7 mouse cellular contexts compared by ENCODE assay signal in genomic region chr19:11469215-11469614, GRCm38 (mm10). TPM values are rescaled to one million over a fixed set of nuclear protein-coding genes. Genes with fewer than 3 reads are reported as not detected.
DNase-seq lines count a peak whose midpoint lies in the region; ATAC-seq and TF ChIP-seq lines count a peak whose summit lies in the region.
"Not testable (repeated sequence)": the region's sequence is repeated elsewhere in the genome, so short reads cannot be mapped to it uniquely, and the experiment has no call there.

TSS of gene Ms4a6c (plus strand) at chr19:11469366.

- ATAC-seq in intestine, embryonic 15.5 days; liver, postnatal 0 days; stomach, embryonic 15.5 days (ENCODE audit: insufficient read depth, low FRiP score, low read depth): not testable (repeated sequence)
- ATAC-seq in megakaryocyte progenitor cell, adult 5-6 weeks (replicated peaks; ENCODE audit: poor library complexity) = peak; percentile 75

- H3K9me3 ChIP-seq in CH12.LX (replicated peaks; ENCODE audit: low read length); intestine, embryonic 15.5 days; liver, postnatal 0 days (ENCODE audit: low read length); stomach, embryonic 15.5 days: not testable (repeated sequence)

- intact Hi-C loops in gastrocnemius, adult 2 months (cut with DNase I) = not testable (repeated sequence)

- not testable (repeated sequence) for TF ChIP-seq EP300 in CH12.LX (IDR thresholded peaks at IDR 0.05; ENCODE audit: low read length); liver, postnatal 0 days (IDR thresholded peaks at IDR 0.05; ENCODE audit: low read depth)

- H3K4me3 ChIP-seq in CH12.LX (replicated peaks in 1 of 3; ENCODE audit: low read depth in 2 of 3, low read length in 2 of 3, poor library complexity in 1 of 3) = peak within 1 kb of the TSS in 2 of 3 experiments; percentile 10 to 37
- H3K4me3 ChIP-seq in bone marrow macrophage, adult 2 months (ENCODE audit: insufficient read depth, low read length) = peak within 1 kb of the TSS; percentile 79
- H3K4me3 ChIP-seq in gastrocnemius, adult 2 months = peak within 1 kb of the TSS; percentile 31
- not testable (repeated sequence) for H3K4me3 ChIP-seq in intestine, embryonic 15.5 days (replicated peaks); stomach, embryonic 15.5 days (replicated peaks)
- H3K4me3 ChIP-seq in liver, postnatal 0 days (ENCODE audit: low read depth, low read length) = 0 out of 2 replicates have a peak within 1 kb of the TSS, but pooled peaks have one; percentile 6

- H3K9ac ChIP-seq in CH12.LX (ENCODE audit: insufficient read depth, low read depth); intestine, embryonic 15.5 days; liver, postnatal 0 days (replicated peaks); stomach, embryonic 15.5 days: not testable (repeated sequence)

- peaks cover 8 to 61% of the 10 kb centered on the region in 2 experiments; a peak in 3 of 4 replicates for H3K4me1 ChIP-seq in CH12.LX (ENCODE audit: control insufficient read depth in 1 of 2, insufficient read depth in 2 of 2)
- H3K4me1 ChIP-seq in bone marrow macrophage, adult 2 months (ENCODE audit: control insufficient read depth, insufficient read depth, low read length) = peaks cover 32% of the 10 kb centered on the region
- H3K4me1 ChIP-seq in intestine, embryonic 15.5 days (replicated peaks); liver, postnatal 0 days (ENCODE audit: insufficient read depth); stomach, embryonic 15.5 days: not testable (repeated sequence)

- H3K36me3 ChIP-seq in CH12.LX (replicated peaks in 1 of 2; ENCODE audit: control insufficient read depth in 1 of 2, insufficient read depth in 1 of 2, low read length in 1 of 2); intestine, embryonic 15.5 days; liver, postnatal 0 days (replicated peaks; ENCODE audit: insufficient read depth, low read length); stomach, embryonic 15.5 days: not testable (repeated sequence)

- TF ChIP-seq RAD21 in CH12.LX (IDR thresholded peaks at IDR 0.05; ENCODE audit: low read depth, low read length) = not testable (repeated sequence)

- TF ChIP-seq CTCF in CH12.LX (conservative IDR thresholded peaks at IDR 0.05 in 1 of 2, IDR thresholded peaks at IDR 0.05 in 1 of 2; ENCODE audit: low read depth in 2 of 2, low read length in 2 of 2); bone marrow macrophage, adult 2 months (IDR thresholded peaks at IDR 0.05; ENCODE audit: low read depth, low read length); gastrocnemius, adult 2 months (IDR thresholded peaks at IDR 0.05); liver, postnatal 0 days (IDR thresholded peaks at IDR 0.05; ENCODE audit: low read depth): not testable (repeated sequence)

- not testable (repeated sequence) for TF ChIP-seq POLR2A in CH12.LX (IDR thresholded peaks at IDR 0.05; ENCODE audit: low read depth, low read length); bone marrow macrophage, adult 2 months (IDR thresholded peaks at IDR 0.05; ENCODE audit: borderline replicate concordance, low read depth, low read length)

- not testable (repeated sequence) for H3K27ac ChIP-seq in CH12.LX (ENCODE audit: insufficient read depth, low read depth); intestine, embryonic 15.5 days; stomach, embryonic 15.5 days
- peak within 1 kb of the TSS; percentile 99 for H3K27ac ChIP-seq in bone marrow macrophage, adult 2 months (ENCODE audit: insufficient read depth, low read depth, low read length)
- H3K27ac ChIP-seq in gastrocnemius, adult 2 months = peak within 1 kb of the TSS; percentile 31; the same call in 1 of the 2 replicates
- H3K27ac ChIP-seq in liver, postnatal 0 days (ENCODE audit: low read depth) = peak within 1 kb of the TSS; percentile 29; the same call in 1 of the 2 replicates

- not testable (repeated sequence) for H3K27me3 ChIP-seq in CH12.LX (replicated peaks); intestine, embryonic 15.5 days (replicated peaks); liver, postnatal 0 days (ENCODE audit: insufficient read depth, low read length); stomach, embryonic 15.5 days (replicated peaks)

- peak within 1 kb of the TSS; percentile 7; the same call in 1 of the 2 replicates for H3K4me2 ChIP-seq in CH12.LX (ENCODE audit: insufficient read depth, low read depth, poor library complexity, severe bottlenecking)
- not testable (repeated sequence) for H3K4me2 ChIP-seq in intestine, embryonic 15.5 days (replicated peaks); stomach, embryonic 15.5 days
- 0 out of 2 replicates have a peak within 1 kb of the TSS, but pooled peaks have one; percentile 13 for H3K4me2 ChIP-seq in liver, postnatal 0 days (ENCODE audit: low read depth, low read length)

- not testable (repeated sequence) for H3K79me2 ChIP-seq in CH12.LX (replicated peaks; ENCODE audit: control insufficient read depth, extremely low read depth, insufficient read depth, poor library complexity, severe bottlenecking)

- WGBS in intestine, embryonic 15.5 days = 82% methylated on average over 4 of the region's 4 CpGs
- WGBS in liver, postnatal 0 days (ENCODE audit: insufficient replicate concordance) = 31% methylated on average over 4 of the region's 4 CpGs
- WGBS in stomach, embryonic 15.5 days = 75% methylated on average over 4 of the region's 4 CpGs

- in situ Hi-C loops in CH12.LX (cut with MboI; ENCODE audit: low pct_ligation_motif_present, low pct_unique_long_range_greater_than_20kb, low sequenced_read_pairs) = loop anchor here (10.0 kb wide), 1 partner anchor 64 kb away; the partner anchor contains the start of gene Ms4a4c

- dilution Hi-C loops in CH12.LX (cut with MboI; ENCODE audit: extremely low pct_ligation_motif_present, extremely low pct_unique_long_range_greater_than_20kb, low sequenced_read_pairs) = not testable (repeated sequence)

- DNase-seq in CH12.LX (ENCODE audit: extremely low read depth); gastrocnemius, adult 2 months; liver, postnatal 0 days: not testable (repeated sequence)

RNA-seq across cellular contexts. Expression of gene Ms4a6c, which starts in this region (rescaled TPM):
- total RNA-seq in CH12.LX (2012; rRNA removed) = 3.5 and 5.0 TPM in 2 replicates
- total RNA-seq in CH12.LX (2014; rRNA removed) = 20.0 and 22.2 TPM in 2 replicates
- 14.3 and 19.6 TPM in 2 replicates for polyA plus RNA-seq in CH12.LX (2012; ENCODE audit: insufficient read length, low read depth)
- 610 and 628 TPM in 2 replicates for polyA plus RNA-seq in bone marrow macrophage, adult 2 months (2012; ENCODE audit: insufficient read depth, insufficient read length, missing spikeins)
- 1 to 10 TPM; 1.3 to 3.4 TPM for total RNA-seq in gastrocnemius, adult 2 months (2021)
- 10.4 and 10.6 TPM in 2 replicates for polyA plus RNA-seq in intestine, embryonic 15.5 days (2015; fragmentation: Nextera tagmentation; extraction: Ambion mirVana)
- 13.1 and 13.4 TPM in 2 replicates for polyA plus RNA-seq in liver, postnatal 0 days (2015; fragmentation: Nextera tagmentation; extraction: Ambion mirVana)
- 181 and 238 TPM in 2 replicates for total RNA-seq in megakaryocyte progenitor cell, adult 5-6 weeks (2015)
- 142 and 174 TPM in 2 replicates for total RNA-seq in megakaryocyte progenitor cell, adult 5-6 weeks (2017)
- polyA plus RNA-seq in stomach, embryonic 15.5 days (2015; fragmentation: Nextera tagmentation; extraction: Ambion mirVana) = 11.6 and 12.2 TPM in 2 replicates

Comparison
In these comparisons a context has a peak if more than half of its experiments do, and no peak if none do; other contexts are left out.
1. RNA of gene Ms4a6c (total RNA-seq): 142 to 238 TPM in megakaryocyte progenitor cell, adult 5-6 weeks; 3.5 to 22.2 TPM in CH12.LX and 1.3 to 3.4 TPM in gastrocnemius, adult 2 months; every median in the first group is over 4 times any median in the second.
2. RNA of gene Ms4a6c (polyA plus RNA-seq): 610 to 628 TPM in bone marrow macrophage, adult 2 months; 14.3 to 19.6 TPM in CH12.LX, 13.1 to 13.4 TPM in liver, postnatal 0 days, 11.6 to 12.2 TPM in stomach, embryonic 15.5 days and 10.4 to 10.6 TPM in intestine, embryonic 15.5 days; every median in the first group is over 10 times any median in the second.